Mouse (Mus musculus): Measurements from ENCODE around the gene Mapkap1. TPM values are rescaled to one million over a fixed set of nuclear protein-coding genes. Genes with fewer than 3 reads are reported as not detected.

Gene Mapkap1
- total RNA-seq, 2 experiments from 2014 or later, result 59.6 to 62.0 TPM

DNA sequence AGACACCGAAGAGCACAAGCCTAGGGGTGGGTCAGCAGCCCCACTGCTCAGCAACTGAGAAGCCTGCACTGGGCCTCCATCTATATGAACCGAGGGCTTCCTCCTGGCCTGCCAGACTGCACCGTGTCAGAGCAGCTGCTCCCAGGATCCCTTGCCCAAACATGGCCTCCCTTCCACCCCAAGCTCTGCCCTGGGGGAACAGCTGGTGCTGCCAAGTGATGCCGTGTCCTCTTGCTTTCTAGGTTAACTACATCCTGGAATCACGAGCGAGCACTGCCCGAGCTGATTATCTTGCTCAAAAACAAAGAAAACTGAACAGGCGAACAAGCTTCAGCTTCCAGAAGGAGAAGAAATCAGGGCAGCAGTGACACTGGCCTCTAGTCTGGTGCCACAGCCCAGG lies 216.6 kb downstream of the Mapkap1 start:
- intact Hi-C loops (cut with DNase I), result no loop called here
- no peak for DNase-seq

DNA sequence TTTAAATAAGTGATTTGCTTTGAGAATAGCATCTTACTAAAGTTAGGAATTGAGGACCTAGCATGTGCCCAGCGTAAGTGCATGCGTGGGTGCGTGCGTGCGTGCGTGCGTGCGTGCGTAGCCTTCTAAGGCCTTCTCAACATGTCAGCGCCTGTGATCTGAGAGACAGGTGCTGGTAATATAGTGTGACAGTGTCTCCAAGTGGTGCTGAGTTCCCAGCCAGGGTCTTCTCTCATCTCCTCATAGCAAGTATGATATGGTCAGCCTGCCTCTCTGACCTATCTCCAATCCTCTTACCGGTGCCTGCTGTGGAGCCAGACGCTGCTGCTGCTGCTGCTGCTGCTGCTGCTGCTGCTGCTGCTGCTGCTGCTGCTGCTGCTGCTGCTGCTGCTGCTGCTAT lies 217.5 kb downstream of the Mapkap1 start:
- no peak for DNase-seq
- intact Hi-C loops (cut with DNase I), result no loop called here

DNA sequence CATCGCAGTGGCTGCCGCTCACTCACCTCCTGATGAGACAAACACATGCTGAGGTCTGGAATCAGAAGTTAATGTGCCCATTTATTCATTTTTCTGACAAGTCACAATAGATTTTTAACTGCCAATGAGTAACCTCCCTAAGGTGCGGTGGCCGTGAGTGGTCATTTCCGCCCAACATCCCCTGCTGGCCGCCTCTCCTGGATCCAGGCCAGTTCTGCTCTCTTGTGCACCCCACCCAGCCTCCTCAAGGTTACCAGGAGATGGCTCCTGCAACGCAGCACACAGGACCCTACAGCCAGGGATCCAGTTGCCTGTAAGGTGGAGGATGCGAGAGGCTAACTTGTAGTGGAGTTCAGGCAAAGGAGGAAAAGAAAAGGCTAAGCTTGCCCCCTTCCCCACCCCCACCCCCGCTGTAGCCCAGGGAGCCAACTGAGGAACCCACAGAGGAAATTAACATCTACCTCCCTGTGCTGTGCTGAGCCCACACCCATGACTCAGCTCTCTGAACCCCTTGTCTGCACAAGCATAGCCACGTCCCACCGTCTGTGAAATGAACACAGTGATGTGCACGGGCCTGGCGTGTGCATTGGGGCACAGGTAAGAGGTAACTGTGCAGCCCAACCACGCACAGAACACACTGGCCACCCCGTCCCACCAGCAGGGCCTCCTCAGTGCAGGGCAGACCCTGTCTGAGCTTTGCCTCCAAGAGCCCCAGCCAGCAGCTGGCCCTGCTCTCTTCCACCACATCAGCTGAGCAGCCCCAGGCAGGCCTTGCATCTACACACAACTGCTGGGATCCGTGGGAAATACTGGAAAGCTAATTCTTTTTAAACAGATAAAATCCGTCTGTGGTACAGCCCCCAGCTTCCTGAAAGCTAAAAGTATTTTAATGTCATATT lies 221.0 kb downstream of the Mapkap1 start:
- intact Hi-C loops (cut with DNase I), result no loop called here
- DNase-seq, result no peak

DNA sequence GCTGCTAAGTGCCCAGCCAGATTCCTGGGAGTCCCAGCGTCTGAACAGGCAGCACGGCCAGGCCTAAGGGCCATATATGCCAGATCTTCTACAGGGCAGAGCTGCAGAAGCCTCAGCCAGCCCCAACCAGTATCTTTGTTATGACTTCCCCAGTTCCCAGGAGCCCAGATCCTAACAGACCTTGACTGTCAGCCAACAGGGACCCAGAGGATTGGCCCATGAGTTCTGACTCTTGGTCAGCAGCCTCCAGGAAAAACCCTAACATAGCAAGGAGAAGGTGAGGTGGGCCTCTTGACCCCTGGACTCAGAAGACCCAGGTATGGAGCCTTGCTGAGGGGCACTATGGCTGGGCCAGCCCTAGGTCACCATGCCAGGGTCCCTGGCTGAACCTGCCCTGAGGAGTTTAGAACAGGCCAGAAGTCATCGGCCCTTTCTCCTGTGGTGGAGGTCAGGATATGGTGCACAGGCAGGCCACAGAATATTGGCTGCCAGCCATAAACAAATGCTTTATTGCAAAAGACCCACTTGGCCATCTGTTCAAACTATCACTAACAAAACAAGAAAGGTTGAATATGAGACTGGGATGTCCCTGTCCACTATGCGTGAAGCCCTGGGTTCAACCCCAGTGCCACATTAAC lies 222.5 kb downstream of the Mapkap1 start:
- DNase-seq, result no peak
- intact Hi-C loops (cut with DNase I), result no loop called here

DNA sequence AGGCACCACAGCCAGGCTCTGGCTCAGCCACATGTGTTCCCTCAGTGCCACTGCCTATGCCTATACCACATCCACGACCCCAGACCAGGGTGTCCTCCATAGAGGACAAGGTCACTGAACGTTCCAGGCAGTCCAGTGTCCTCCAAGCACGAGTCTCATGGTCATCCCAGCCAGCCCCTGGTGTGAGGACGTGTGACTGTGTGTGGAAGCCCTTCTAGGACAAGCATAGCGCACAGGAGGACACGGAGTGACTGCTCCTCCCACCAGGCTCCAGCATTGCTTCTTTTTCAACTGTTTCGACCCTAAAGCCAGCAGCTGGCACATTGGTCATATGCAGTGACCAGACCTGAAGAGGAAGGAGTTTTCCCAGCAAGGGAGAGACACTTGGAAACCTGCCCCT lies 223.2 kb downstream of the Mapkap1 start:
- DNase-seq, result no peak
- intact Hi-C loops (cut with DNase I), result no loop called here

DNA sequence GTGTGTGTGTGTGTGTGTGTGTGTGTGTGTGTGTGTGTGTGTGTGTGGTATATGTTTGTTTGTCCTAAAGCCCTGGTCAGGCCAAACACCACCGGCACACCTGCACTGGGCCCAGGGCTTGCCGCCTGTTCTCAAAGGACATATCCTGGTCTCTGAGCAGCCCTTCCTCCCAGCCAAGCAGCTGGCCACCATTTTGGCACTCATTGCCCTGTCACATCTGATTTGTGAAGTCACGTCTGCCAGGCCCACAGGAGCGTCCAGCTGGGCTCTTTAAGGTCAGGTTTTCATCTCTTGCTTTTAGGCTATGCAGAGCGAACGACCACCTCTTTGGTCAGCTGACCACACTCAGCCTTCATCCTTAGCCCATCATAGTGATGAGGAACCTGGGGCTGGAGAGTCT lies 223.9 kb downstream of the Mapkap1 start:
- no peak for DNase-seq
- intact Hi-C loops (cut with DNase I), result no loop called here

DNA sequence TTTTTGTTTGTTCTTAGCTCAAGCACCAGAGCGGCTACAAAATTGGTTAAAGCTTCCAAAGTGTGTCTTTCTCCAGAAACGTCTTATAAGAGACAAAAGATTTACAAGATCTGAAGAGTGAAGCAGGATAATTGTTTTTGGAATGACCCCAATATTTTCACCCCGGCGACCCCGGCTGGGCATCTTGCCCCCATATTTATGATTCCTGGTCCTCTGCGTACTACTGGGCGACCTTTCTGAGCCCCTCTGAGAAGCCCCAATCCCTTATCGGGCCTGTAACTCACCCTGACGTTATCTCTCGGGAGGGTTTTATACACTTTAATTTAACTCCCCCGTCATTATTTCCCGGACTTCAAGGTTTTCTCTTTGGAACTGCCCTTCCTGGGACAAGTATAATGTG lies 225.5 kb downstream of the Mapkap1 start:
- intact Hi-C loops (cut with DNase I), result no loop called here
- DNase-seq, result no peak

DNA sequence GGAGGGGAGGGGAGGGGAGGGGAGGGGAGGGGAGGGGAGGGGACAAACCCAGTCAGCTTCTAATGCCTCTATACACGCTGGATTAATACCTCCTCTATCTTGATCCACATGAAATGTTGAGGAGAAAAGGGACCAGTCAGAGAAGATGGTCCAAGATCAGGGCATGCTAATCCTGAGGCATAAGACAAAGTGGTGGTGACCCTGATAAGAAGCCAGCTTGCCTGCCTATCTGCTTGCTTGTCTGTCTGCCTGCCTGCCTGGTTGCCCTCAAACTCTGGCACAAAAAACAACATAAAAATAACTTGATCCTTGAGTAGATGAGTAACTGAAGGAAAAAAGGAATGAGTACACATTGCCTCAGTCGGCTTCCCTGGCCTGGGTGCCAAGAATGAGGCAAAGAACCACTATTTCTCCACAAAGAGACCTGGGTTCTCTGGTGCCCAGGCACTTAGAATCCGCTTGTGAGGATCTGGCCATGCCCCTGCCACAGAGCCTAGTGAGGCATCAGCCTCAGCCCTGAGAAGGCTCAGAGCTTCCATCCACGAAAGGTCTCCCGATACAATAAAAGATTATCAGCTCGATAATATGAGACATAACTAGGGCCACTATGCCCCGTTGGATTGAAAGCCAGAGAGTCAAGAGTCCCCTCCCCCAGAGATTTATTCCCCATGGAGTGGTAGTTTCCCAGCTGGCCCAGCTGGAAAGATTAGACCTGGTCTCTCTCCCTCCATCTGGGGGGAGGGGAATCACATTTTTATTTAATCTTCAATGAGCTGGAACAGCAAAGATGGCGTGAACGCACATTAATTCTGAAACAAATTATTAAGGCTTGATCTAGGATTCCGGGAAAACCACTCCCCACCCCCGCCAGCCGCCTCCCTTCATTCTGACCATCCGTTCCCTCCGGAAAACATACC lies 228.9 kb downstream of the Mapkap1 start:
- no peak for DNase-seq
- intact Hi-C loops (cut with DNase I), result loop anchor here (5.0 kb wide), 2 partner anchors 258 to 608 kb away; no protein-coding TSS in a partner anchor

DNA sequence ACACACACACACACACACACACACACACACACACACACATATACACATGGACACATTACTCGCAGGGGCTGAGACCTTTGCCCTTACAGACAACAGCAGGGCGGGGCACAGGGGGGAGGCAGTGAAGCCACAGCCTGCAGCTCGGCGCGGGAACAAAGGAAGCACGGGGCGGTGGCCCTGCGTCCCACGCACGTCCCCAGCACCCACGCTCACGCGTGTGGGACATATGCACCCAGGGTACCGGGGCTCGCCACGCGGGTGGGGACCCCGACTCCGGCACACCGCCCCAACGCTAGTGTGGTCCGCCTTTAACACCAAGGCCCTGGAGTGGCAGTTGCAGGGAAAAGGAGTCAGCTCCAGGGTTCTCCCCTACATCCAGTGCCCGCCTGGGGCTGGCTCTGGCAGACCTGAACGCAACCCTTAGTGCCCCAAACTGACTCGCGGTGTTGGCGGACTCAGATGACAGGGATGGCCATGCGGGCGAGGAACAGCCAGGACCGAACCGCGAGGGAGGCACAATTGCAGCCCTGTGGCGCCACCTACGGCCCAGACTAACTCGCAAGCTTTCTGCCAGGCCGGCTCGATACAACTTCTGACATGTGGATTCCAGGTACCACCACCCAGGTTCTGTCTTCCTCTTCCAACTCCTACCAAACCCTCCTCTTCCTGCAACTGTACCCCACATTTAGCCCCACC lies 232.5 kb downstream of the Mapkap1 start:
- intact Hi-C loops (cut with DNase I), result loop anchor here (5.0 kb wide), 2 partner anchors 262 to 612 kb away; no protein-coding TSS in a partner anchor

DNA sequence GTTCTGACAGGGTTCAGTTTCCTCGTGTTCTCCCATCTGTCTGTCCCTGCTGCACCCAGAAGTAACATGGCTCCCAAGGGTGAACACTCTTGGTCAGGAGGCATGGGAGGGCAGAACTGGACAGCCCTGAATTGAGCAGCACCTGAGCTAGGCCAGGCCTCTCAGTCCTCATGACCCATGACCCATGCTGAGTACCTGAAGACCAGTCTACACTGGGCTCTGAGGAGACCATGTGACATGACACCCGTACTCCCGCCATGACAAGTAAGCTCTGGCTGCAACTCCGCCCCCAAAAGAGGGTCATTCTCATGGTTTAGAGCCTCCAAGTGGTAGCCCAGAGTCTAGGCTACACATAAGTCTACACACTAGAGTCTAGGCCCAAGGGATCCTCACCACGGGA lies 233.2 kb downstream of the Mapkap1 start:
- DNase-seq, result no peak
- intact Hi-C loops (cut with DNase I), result loop anchor here (2.0 to 5.0 kb wide), 3 partner anchors 262 to 667 kb away; no protein-coding TSS in a partner anchor

More for the DNA sequence above, 232.5 kb downstream of the Mapkap1 start:
- DNase-seq, result peak; percentile 72 to 77

DNA sequence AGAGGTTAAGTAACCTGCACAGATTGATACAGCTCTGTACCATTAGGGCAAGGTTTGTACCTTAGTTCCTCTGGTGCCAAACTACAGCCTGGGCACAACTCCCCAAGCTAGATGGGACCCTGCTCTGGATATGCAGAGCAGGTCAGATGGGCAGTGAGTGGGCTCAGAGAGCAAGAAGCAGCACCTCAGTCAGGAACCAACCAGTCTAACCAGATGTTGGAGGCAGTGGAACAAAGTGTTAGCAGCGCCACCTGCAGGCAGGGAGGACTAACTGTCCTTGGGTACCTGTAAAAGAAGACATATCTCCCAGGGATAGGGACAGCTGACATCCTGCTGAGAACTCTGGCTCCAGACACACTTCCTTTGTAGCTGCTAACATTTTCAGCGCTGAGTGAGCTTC lies 235.8 kb downstream of the Mapkap1 start:
- no peak for DNase-seq
- intact Hi-C loops (cut with DNase I), result no loop called here

DNA sequence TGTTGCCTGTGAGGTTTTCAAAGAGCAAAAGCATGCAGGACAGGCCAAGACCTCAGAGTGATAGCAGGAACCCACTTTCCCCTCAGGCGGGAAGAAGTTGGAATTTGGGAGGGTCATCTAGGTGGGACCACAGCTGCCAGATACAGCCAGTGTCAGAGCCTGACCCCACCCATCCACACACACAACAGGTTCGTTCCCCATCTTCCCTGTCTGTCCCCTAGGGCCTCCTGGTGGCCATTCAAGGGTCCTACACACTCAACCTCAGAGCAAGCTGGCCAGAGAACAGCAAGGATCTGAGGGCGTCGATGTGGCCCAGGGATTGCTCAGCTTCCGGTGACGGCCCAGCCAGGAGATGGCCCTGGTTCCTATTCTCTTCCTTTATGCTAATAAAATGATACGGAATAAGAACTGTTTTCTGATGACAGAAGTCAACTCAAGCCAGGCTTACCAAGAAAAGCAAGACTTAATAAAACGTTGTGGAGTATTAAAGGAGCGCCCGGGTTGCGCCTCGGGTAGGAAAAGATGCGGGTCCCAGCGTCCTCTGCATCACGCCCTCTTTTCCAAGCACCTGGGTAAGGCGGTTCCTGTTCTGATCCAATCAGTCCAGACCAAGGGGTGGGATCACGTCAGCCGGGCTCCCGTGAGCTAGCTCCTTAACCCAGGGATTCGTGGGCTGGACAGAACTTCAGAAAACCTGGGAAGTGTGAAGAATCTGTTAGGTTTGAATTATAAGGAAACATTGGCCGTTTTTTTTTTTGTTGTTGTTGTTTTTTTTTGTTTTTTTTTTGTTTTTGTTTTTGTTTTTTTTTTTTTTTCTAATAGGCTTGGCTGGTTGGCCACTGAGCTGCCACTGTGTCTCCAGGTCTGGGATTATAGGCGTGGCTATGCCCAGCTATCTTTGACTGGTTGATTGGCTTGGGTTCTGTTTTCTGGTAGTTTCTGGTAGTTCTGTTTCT lies 238.3 kb downstream of the Mapkap1 start:
- no peak for DNase-seq
- intact Hi-C loops (cut with DNase I), result no loop called here

DNA sequence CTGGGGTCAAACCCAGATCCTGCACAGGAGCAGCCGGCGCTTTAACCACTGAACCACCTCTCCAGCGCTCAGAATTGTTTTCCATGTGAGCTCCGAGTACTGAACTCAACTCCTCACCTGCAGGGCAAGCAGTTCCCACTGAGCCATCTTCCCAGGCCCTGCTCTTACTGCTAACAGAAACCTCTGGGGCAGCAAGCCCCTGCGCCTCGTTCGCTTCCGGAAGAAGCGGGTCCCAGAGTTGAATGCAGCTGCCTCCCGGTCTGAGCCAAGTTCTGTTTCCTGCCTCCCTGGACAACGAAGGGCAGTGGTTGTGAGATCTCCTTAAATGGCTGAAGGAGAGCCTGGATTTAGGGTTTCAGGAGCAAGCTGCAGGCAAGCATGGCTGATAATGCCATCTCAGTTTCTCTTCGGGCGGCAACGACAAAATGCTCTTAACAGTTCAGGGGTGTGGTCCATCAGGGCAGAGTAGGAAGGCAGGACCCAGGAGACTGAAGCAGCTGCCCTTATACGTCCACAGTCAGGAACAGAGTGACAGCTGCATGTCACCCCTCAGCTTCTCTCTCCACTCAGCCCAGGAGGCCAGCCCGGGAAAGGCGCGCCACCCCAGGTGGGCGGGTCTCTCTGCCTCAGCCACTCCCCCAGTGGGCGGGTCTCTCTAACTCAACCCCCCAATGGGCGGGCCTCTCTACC lies 239.4 kb downstream of the Mapkap1 start:
- intact Hi-C loops (cut with DNase I), result no loop called here
- peak; percentile 45 for DNase-seq

DNA sequence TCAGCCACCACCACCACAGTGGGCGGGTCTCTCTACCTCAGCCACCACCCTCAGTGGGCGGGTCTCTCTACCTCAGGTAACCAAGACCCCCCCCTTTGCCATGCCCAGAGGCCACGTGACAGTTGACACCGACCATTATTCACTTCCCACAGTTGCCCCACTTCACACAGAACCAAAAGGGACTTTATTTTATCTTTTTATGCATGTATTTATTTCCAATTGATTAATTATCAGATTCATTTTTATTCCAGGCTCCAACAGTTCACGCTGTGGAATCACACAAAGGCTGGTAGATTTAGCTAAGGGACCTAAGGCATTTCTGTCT lies 239.9 kb downstream of the Mapkap1 start:
- DNase-seq, result no peak
- intact Hi-C loops (cut with DNase I), result no loop called here

DNA sequence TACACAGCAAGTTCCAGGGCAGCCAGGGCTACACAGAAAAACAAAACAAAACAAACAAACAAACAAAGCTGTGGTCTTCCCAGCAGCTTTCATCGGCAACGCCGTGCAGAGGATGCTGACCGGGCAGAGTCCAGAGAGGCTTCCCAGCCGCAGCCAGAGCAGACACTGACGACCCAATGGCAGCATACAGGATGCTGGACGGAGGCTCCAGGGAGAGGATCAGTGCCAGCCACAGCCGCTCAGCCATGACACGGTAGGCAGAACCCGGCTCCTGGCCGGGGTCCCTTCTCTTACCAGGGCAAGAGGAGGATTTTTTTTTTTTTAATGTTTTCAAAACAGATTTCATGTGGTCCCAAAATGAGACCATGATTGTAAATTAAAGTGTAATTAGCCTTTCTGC lies 240.8 kb downstream of the Mapkap1 start:
- intact Hi-C loops (cut with DNase I), result no loop called here
- DNase-seq, result no peak

DNA sequence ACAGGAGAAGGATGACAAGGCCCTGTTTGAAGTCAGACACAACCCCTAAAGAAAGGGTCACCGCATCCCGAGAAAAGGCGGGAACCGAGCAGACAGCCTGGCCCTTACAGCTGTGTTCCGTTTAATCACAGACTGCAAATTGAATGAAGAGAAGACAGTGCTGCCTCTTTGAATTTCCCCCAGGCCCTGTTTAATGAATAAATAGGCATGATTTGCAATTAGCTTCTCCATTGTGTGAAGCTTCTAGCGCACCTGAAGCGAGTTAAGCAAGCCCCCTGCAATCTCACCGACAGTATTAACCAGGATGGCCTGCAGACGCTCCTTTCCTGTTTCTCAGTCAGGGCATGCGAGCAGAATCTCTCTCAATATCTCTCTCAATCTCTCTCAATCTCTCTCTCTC lies 261.2 kb downstream of the Mapkap1 start:
- no peak for DNase-seq
- intact Hi-C loops (cut with DNase I), result loop anchor here (5.0 kb wide), 1 partner anchor 304 kb away; no protein-coding TSS in a partner anchor

DNA sequence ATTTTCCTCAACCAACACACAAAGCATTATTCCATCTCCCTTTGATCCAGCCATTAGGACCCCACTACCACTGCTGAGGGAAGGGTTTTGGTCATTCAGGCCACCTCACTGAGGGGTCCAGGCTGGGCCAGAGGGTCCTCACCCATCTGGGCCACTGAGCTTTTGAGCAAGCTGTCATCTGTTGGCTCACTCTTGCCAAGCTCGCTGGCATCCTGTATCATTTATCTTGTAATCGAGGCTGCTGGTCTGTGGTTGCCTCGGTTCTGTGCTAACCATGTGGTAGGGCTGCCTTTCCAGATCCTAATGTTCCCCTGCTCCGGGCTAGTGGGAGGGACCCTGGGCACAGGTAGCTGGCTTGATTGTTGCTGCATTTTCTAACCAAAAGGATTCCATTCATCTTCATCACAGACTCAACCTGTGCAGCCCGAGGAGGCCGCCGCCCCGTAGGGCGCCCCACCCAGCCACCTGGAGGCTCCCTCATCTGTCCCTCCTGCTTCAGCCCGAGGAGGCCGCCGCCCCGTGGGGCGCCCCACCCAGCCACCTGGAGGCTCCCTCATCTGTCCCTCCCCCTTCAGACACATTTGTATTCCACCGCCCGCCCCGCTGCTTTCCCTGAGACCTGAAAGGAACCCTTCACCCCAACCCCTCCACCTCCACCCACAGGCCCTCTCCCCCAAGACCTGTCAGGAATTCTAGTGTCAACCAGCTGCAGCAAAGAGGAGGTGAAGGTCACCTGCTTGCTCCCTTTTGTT lies 262.0 kb downstream of the Mapkap1 start:
- intact Hi-C loops (cut with DNase I), result loop anchor here (5.0 kb wide), 1 partner anchor 304 kb away; no protein-coding TSS in a partner anchor
- no peak for DNase-seq

Measured in gastrocnemius, postnatal 36 days (tissue).